Comparison of ENCODE assay signal across 18 mouse cellular contexts in genomic region chrX:58244544-58244943, GRCm38 (mm10).
"Had no signal": no experiment of that assay in that cellular context is flagged by ENCODE, and none has a peak within 500 bp of the region (broad histone marks: within the 10 kb centered on the region; RNA-seq: fewer than 3 reads in every experiment).

No protein-coding gene starts in this region.

- H3K9me3 ChIP-seq: limb, embryonic 12.5 days; liver, embryonic 15.5 days; midbrain, embryonic 12.5 days; neural tube, embryonic 12.5 days had no signal

- H3K9ac ChIP-seq: limb, embryonic 12.5 days; liver, embryonic 15.5 days; midbrain, embryonic 12.5 days; neural tube, embryonic 12.5 days had no signal

- H3K4me1 ChIP-seq: limb, embryonic 12.5 days; liver, embryonic 15.5 days; megakaryocyte, embryonic 14.5 days; midbrain, embryonic 12.5 days; neural tube, embryonic 12.5 days had no signal

- H3K27me3 ChIP-seq: liver, embryonic 15.5 days; midbrain, embryonic 12.5 days; neural tube, embryonic 12.5 days had no signal

- H3K4me3 ChIP-seq: layer of hippocampus, adult 2 months; limb, embryonic 12.5 days; liver, embryonic 15.5 days; megakaryocyte, embryonic 14.5 days; midbrain, embryonic 12.5 days; neural tube, embryonic 12.5 days had no signal

- H3K36me3 ChIP-seq: limb, embryonic 12.5 days; liver, embryonic 15.5 days; midbrain, embryonic 12.5 days; neural tube, embryonic 12.5 days had no signal

- H3K27ac ChIP-seq: layer of hippocampus, adult 2 months; limb, embryonic 12.5 days; liver, embryonic 15.5 days; macrophage; midbrain, embryonic 12.5 days; neural tube, embryonic 12.5 days had no signal

- H3K4me2 ChIP-seq: liver, embryonic 11.5 days; liver, embryonic 15.5 days; midbrain, embryonic 12.5 days; neural tube, embryonic 12.5 days had no signal

- DNase-seq: kidney, adult 18-20 months; kidney, postnatal 10 days; kidney, postnatal 4 days; lung, adult 2 months; lung, postnatal 10 days; retina, postnatal 1 day; right cerebral cortex, postnatal 4 days; spleen, adult 18-20 months; thymus, adult 2 months; thymus, postnatal 25 days had no signal
